Mouse (Mus musculus): ENCODE data around the gene Cdca5. TPM values are rescaled to one million over a fixed set of nuclear protein-coding genes. Genes with fewer than 3 reads are reported as not detected.

The Cdca5 gene
- total RNA-seq, 2 experiments from 2014 or later, result 7.0 to 7.1 TPM

- peak; percentile 83 for DNase-seq
Measured at GRCm38 (mm10) chr19:6141394-6141749, 56.6 kb downstream of the Cdca5 start, which contains the start of gene Arl2. Gene Arl2, minus strand, starts transcription at chr19:6141548.

Small RNAs within 50 kb of the gene (microRNA-seq; reads per million reads assigned to microRNA genes)
- gene Mir6988, result not detected

Other genes with a start within 250 kb of the Cdca5 start
- 10 to 100 TPM; 29.0 to 34.8 TPM for gene Frmd8, start 209.7 kb upstream of the Cdca5 start, total RNA-seq (2021)
- 10 to 100 TPM; 13.4 to 14.2 TPM for gene Slc25a45, start 207.2 kb upstream of the Cdca5 start, total RNA-seq (2021)
- gene Tigd3, start 190.8 kb upstream of the Cdca5 start, total RNA-seq (2021), result 1 to 10 TPM; 1.6 to 1.9 TPM
- 100 to 1,000 TPM; 105 to 119 TPM for gene Dpf2, start 172.0 kb upstream of the Cdca5 start, total RNA-seq (2021)
- gene Cdc42ep2, start 160.2 kb upstream of the Cdca5 start, total RNA-seq (2021), result 10 to 100 TPM; 10.8 to 11.2 TPM
- 10 to 100 TPM; 21.3 to 28.0 TPM for gene Pola2, start 120.8 kb upstream of the Cdca5 start, total RNA-seq (2021)
- gene Slc22a20, start 98.8 kb upstream of the Cdca5 start, total RNA-seq (2021), result not detected
- gene Capn1, start 69.1 kb upstream of the Cdca5 start, total RNA-seq (2021), result 10 to 100 TPM; 31.3 to 40.0 TPM
- 10 to 100 TPM; 40.5 to 43.7 TPM for gene Syvn1, start 38.4 kb upstream of the Cdca5 start, total RNA-seq (2021)
- 10 to 100 TPM; 58.2 to 59.4 TPM for gene Mrpl49, start 27.2 kb upstream of the Cdca5 start, total RNA-seq (2021)
- gene Fau, start 27.1 kb upstream of the Cdca5 start, total RNA-seq (2021), result 1,000 to 10,000 TPM; 1,154 to 1,182 TPM
- gene Znhit2, start 23.8 kb upstream of the Cdca5 start, total RNA-seq (2021), result 10 to 100 TPM; 21.6 to 26.1 TPM
- gene Tm7sf2, start 16.6 kb upstream of the Cdca5 start, total RNA-seq (2021), result 10 to 100 TPM; 14.3 to 15.9 TPM
- 10 to 100 TPM; 45.1 to 61.3 TPM for gene Vps51, start 7.8 kb upstream of the Cdca5 start, total RNA-seq (2021)
- not detected for gene Tmem262, start 5.0 kb upstream of the Cdca5 start, total RNA-seq (2021)
- not detected for gene Gm28374, start 2.7 kb upstream of the Cdca5 start, total RNA-seq (2021)
- 10 to 100 TPM; 33.5 to 33.6 TPM for gene Zfpl1, start within 50 bp of the Cdca5 start, total RNA-seq (2021)
- gene AC131692.1, start 9.4 kb downstream of the Cdca5 start, total RNA-seq (2021), result under 1 TPM in 1 of 2 experiments, not detected in 1; 0.82 TPM
- under 1 TPM; 0.24 to 0.30 TPM for gene Naaladl1, start 20.8 kb downstream of the Cdca5 start, total RNA-seq (2021)
- gene Sac3d1, start 33.7 kb downstream of the Cdca5 start, total RNA-seq (2021), result 10 to 100 TPM; 15.9 to 17.2 TPM
- 10 to 100 TPM; 19.6 to 21.8 TPM for gene Snx15, start 43.3 kb downstream of the Cdca5 start, total RNA-seq (2021)
- 1 to 10 TPM in 1 of 2 experiments, under 1 TPM in 1; 0.57 to 1.6 TPM for gene Batf2, start 56.0 kb downstream of the Cdca5 start, total RNA-seq (2021)
- gene Arl2, start 56.6 kb downstream of the Cdca5 start, total RNA-seq (2021), result 10 to 100 TPM; 63.1 to 63.7 TPM
- under 1 TPM; 0.72 to 0.79 TPM for gene Majin, start 99.4 kb downstream of the Cdca5 start, total RNA-seq (2021)
- gene Gpha2, start 141.4 kb downstream of the Cdca5 start, total RNA-seq (2021), result 10 to 100 TPM; 16.9 to 18.2 TPM
- 10 to 100 TPM; 52.9 to 56.9 TPM for gene Ppp2r5b, start 150.9 kb downstream of the Cdca5 start, total RNA-seq (2021)
- 10 to 100 TPM; 25.0 to 30.2 TPM for gene Atg2a, start 156.7 kb downstream of the Cdca5 start, total RNA-seq (2021)
- 100 to 1,000 TPM; 104 to 106 TPM for gene Ehd1, start 191.7 kb downstream of the Cdca5 start, total RNA-seq (2021)
- gene Cdc42bpg, start 221.5 kb downstream of the Cdca5 start, total RNA-seq (2021), result 10 to 100 TPM; 10.3 to 11.6 TPM
- 10 to 100 TPM; 37.1 to 38.7 TPM for gene Men1, start 250.0 kb downstream of the Cdca5 start, total RNA-seq (2021)

Measured in adrenal gland, postnatal 10 days (tissue).